Mouse (Mus musculus): ENCODE measurements around the gene Tubg1.

The Tubg1 gene

DNA sequence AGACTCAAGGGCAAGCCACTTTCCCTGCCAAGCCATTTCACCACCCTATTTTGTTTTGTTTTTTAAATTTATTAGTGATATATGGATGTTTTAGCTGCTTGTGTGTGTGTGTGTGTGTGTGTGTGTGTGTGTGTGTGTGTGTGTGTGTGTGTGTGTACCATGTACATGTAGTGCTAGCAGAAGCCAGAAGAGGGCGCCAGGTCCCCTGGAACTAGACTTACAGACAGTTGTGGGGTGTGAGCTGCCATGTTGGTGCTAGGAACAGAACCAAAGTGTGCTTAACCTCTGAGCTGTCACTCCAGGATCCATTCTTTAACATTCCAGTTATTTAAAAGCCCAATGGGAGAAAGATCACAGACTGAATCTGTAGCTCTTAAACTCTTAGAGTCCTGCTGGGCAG lies 7.3 kb downstream of the Tubg1 start:
- no peak for TF ChIP-seq GATA4 (IDR thresholded peaks at IDR 0.05; ENCODE audit: insufficient replicate concordance, low read length)

GRCm38 (mm10) chr11:101128996-101129577 lies 9.3 kb downstream of the Tubg1 start:
- TF ChIP-seq GATA4 (IDR thresholded peaks at IDR 0.05; ENCODE audit: insufficient replicate concordance, low read length): no peak

DNA sequence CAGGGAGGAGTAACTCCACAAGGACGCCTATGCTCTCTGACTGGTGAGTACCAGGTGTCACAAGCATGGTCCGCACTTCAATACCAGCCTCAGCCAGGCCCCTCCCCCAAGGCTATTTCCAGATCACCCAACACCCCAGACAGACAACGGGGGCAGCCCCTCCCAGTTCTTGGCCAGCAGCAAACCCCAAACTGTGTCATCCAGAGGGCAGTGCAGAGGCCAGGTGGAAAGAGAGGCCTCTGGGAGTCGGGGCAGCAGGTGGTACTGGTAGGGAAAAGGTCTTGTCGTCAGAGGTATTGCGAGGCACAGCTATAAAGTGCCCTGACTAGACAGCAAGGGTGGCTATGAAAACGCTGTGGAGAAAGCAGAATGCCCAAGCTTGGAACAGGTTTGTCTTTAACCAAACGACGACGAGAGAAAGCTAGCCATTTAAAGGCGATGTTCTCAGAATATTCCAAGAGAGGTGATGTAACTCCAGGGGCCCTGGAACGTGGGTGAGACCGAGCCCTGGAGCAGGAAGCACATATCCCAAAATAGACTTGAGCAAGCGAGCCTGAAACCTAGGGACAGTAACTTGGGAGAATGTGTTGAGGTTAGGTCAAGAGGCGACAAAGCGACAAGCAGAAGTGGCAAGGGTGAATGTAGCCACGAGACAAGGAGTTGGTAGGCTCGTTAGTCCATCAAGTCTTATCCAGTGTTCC lies 10.5 kb downstream of the Tubg1 start:
- TF ChIP-seq GATA4 (IDR thresholded peaks at IDR 0.05; ENCODE audit: insufficient replicate concordance, low read length): no peak

- no peak for TF ChIP-seq GATA4 (IDR thresholded peaks at IDR 0.05; ENCODE audit: insufficient replicate concordance, low read length)
Measured at GRCm38 (mm10) chr11:101131187-101131586, 11.4 kb downstream of the Tubg1 start.

GRCm38 (mm10) chr11:101131701-101132100 lies 12.0 kb downstream of the Tubg1 start:
- no peak for TF ChIP-seq GATA4 (IDR thresholded peaks at IDR 0.05; ENCODE audit: insufficient replicate concordance, low read length)

- peak; percentile 34; the same call in 1 of the 2 replicates for TF ChIP-seq GATA4 (IDR thresholded peaks at IDR 0.05; ENCODE audit: insufficient replicate concordance, low read length)
Measured at GRCm38 (mm10) chr11:101133037-101133436, 13.3 kb downstream of the Tubg1 start.

DNA sequence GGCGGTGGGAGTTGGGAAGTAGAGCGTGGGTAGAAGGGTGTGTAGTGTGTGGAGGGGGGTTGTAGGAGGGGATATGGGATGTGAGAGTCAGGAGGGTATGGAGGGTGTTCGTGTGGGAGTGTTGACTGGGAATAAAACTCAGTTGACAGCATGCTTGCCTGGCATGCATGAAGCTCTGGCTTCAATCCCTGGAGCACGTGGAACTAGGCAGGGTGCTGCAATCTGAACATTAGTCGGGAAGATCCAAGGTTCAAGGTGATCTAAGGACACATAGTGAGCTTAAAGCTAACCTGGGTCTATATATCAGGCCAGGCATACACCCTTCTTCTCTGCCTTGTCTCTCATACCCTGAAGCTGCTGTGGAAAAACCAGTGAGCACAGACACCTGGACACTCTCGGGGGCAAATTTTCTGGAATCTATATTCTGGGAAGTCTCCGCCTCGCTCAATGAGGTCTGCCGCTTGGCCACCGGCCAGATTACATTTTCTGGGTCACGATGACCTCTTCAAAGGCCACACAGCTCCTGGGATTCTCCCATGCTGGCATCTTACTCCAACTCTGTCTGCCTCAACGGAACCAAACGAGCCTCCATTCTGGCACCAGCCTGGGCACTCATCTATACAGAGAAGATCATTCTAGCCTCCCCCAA lies 14.6 kb downstream of the Tubg1 start:
- TF ChIP-seq GATA4 (IDR thresholded peaks at IDR 0.05; ENCODE audit: insufficient replicate concordance, low read length): no peak

GRCm38 (mm10) chr11:101137000-101137399 lies 17.3 kb downstream of the Tubg1 start:
- no peak for TF ChIP-seq GATA4 (IDR thresholded peaks at IDR 0.05; ENCODE audit: insufficient replicate concordance, low read length)

- TF ChIP-seq GATA4 (IDR thresholded peaks at IDR 0.05; ENCODE audit: insufficient replicate concordance, low read length): no peak
Measured at GRCm38 (mm10) chr11:101138536-101139181, 18.9 kb downstream of the Tubg1 start.

DNA sequence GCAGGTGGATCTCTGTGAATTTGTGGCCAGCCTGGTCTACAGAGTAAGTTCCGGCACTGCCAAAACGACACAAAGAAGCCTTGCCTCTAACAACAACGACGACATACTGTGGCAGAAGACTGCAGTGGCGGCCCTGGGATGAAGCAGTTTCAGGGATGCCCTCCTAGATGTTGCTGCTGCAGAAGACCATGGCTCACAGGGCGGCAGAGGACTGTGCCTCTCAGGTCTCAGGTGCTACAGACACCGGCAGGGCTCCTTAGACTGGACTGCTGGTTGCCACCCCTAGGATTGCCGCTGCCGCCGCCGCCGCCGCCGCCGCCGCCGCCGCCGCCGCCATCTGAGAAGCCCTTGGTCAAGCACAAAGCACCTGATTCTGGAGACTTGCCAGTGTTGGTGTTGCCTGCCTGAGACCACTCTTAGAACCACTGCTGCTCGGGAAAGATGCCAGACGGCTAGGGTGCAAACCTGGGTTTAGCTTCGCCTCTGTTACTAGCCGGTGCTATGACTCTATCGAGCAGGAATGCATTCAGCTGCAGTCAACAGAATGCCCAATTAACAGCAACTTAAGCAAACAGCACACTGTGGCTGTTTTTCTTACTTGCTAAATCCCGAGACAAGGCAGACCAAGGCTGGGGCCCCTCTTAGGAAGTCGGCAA lies 20.6 kb downstream of the Tubg1 start:
- no peak for TF ChIP-seq GATA4 (IDR thresholded peaks at IDR 0.05; ENCODE audit: insufficient replicate concordance, low read length)

GRCm38 (mm10) chr11:101141088-101141487 lies 21.4 kb downstream of the Tubg1 start:
- no peak for TF ChIP-seq GATA4 (IDR thresholded peaks at IDR 0.05; ENCODE audit: insufficient replicate concordance, low read length)

- TF ChIP-seq GATA4 (IDR thresholded peaks at IDR 0.05; ENCODE audit: insufficient replicate concordance, low read length): no peak
Measured at GRCm38 (mm10) chr11:101142215-101142967, 22.7 kb downstream of the Tubg1 start.

- TF ChIP-seq GATA4 (IDR thresholded peaks at IDR 0.05; ENCODE audit: insufficient replicate concordance, low read length): no peak
Measured at GRCm38 (mm10) chr11:101143338-101144225, 23.8 kb downstream of the Tubg1 start.

DNA sequence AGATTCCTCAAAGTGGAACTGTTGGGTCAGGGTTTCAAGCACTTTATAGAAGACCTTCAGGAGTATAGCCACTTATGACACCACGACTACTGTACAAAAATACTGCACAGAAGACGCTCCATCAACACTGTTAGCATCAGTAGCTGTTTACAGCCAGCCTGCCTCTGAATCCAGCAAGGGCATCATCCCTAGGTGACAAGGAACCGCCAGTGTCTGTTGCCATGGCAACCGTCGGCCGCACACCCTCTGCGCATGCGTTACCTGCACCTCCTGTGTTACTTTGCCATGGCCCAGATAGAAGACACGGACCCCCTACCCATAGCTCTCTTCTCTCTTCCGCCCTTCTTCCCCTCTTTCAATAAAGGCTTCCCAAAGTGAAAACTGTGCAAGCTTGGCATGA lies 26.6 kb downstream of the Tubg1 start:
- TF ChIP-seq GATA4 (IDR thresholded peaks at IDR 0.05; ENCODE audit: insufficient replicate concordance, low read length): no peak
